Mouse (Mus musculus) kidney, adult 18-20 months (tissue): ENCODE data around the gene Pepd.

ENCODE experiments used
- DNase-seq: peaks from one replicate; pipeline ENCODE4 v3.0.0; 2021

The Pepd gene

GRCm38 (mm10) chr7:34911919-34912897 is at the start of gene Pepd:
Gene Pepd (plus strand): TSS chr7:34912379.
- DNase-seq: peak; percentile 89

GRCm38 (mm10) chr7:34867289-34867688 is 44.9 kb upstream of the Pepd start:
- no peak for DNase-seq

DNA sequence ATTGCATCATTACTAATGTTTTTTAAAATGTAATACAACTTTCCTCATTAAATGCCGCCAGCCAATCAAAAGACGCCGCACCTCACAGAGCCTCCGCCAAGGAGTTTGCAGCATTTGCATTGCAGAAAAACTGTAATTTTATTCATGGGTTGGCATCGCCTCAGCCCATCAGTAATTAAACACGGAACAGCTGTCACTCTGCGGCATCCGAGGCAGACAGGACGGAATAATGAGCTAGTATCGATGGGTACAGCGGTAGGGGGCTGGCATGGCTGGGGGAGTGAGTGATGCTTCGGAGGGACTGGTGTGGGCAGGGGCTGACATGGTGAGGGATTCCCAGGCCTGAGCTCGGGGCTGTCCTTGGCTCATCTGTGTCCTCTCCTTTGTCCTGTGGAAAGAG is 42.5 kb upstream of the Pepd start:
- DNase-seq: no peak

DNA sequence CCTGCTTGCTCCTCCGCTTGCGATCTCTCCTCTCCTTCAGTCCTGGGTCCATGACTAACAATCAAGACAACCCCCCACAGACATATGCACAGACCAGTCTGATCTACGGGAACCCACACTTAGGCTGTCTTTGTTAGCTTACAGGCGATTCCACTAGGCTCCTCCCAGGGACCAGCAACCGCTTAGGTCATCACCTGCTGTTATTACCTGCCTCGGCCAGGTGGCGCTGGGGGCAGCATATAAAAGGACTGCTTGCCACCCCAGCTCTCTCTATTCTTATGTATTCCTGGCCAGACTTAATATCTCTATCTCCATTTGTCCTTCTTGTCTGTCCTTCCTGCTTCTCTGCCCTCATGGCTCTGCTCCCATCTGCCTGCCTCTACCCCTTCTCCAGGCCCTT is 35.4 kb upstream of the Pepd start:
- peak; percentile 52 for DNase-seq

- DNase-seq: no peak
Measured at GRCm38 (mm10) chr7:34877820-34878219, 34.4 kb upstream of the Pepd start.

DNA sequence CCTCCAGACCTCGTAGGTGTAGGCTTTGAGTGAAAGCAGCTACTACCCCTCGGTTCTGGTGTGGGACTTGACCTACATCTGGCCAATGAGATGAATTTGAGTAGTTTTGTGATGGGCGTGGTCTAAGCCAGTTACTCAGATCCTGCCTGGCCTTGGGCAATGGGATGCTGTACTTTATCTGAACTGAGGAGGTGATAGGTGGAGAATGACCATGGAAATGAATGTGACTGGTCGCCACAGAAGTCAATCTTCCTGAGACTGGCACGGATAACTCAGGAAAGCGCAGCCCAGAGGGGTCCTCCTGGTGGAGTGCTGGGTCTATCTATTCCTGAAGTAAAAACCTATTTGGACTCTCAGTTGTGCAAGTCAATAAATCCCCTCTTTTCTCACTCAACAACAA is 23.7 kb upstream of the Pepd start:
- DNase-seq: no peak

DNA sequence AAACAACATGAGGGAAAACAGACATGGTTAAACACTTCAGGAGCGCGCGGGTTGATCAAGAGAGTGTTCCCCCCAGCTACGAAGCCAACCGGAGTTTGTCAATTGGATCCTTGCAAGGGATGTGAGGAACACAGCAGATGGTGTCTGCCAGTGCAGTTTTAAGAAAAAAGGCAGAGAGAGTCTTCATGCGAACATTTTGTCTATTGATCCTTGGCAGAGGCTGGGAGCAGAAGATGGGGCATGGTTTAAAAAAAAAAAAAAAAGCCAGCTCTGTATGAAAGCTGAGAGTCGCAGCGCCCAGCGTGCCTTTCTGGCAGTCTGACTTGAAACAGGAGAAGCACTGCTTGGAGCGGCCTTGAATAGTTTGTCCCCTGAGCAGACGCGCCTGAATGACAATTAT is 23.3 kb upstream of the Pepd start:
- DNase-seq: no peak

DNA sequence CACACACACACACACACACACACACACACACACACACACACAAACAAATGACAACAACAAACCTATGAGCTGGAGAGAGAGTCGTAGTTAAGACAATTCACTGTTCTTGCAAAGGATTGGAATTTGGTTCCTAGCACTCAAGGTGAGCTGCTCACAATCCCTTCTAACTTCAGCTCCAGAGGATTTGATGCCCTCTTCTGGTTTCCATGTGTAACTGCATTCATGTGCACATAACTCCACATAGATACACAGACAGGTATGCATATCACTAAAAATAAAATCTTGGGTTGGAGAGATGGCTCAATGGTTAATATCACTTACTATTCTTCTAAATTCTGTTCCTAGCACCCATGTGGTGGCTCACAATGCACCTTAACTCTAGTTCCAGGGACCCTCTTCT is 19.3 kb upstream of the Pepd start:
- no peak for DNase-seq

DNA sequence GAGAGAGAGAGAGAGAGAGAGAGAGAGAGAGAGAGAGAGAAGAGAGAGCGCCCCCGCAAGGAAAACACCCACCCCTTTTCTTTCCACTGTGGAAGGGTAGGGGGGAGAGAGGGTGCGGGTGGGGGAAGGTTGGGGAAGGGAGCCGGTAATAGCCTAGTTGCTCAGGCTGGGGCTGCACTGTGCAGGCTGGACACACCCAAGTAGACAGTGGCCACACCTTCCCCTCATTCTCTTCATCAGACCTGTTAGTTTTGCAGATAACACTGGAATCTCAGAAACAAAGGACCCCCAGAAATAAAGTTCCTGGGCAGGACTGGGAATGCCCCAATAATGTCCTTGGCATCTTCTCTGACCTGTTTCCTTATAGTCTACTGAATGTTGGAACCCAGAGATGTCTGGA is 15.7 kb upstream of the Pepd start:
- DNase-seq: no peak

DNA sequence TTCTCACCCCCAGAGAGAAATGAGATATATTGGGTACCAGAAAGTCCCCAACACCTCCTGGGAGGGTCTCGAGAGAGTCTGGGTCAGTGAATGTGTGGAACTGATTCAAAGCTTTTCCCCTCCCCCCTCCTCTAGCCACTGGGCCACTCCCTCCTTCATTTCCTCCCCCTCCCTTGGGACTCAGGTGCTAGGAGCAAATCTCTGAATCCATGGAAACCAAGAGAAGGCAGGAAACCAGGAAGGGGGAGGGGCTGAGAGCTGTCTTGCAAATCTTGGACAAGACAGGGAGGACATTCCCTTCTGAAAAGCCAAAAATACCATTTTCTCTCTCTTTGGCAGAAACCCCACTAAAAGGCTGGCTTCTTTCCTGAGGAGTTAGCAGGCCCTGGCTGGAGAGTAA is 15.1 kb upstream of the Pepd start:
- DNase-seq: no peak

GRCm38 (mm10) chr7:34910096-34911066 is 1.8 kb upstream of the Pepd start:
- no peak for DNase-seq

- DNase-seq: peak; percentile 38
Measured at GRCm38 (mm10) chr7:34913956-34914355, 1.8 kb downstream of the Pepd start.

DNA sequence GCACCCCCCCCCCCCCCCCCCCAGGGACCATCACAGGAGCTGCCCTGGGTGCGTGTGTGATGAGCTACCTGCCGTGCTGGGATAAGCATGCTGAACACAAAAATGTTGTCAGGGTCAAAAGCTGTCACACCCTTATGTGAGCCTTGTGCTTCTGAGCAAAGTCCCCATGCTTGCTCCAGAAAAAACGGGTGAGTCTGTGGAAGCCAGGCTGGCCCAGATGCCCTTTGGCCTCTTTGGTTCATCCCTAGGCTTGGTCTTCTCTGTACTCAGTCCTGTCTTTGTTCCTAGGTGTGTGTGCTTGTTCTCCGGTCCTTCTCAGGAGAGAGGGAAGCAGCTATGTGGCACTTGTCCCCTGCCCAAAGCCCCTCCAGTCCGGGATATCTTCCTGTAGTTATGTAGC is 3.4 kb downstream of the Pepd start:
- peak; percentile 48 for DNase-seq

- DNase-seq: no peak
Measured at GRCm38 (mm10) chr7:34917558-34917957, 5.4 kb downstream of the Pepd start.

GRCm38 (mm10) chr7:34917998-34918397 is 5.8 kb downstream of the Pepd start:
- no peak for DNase-seq

DNA sequence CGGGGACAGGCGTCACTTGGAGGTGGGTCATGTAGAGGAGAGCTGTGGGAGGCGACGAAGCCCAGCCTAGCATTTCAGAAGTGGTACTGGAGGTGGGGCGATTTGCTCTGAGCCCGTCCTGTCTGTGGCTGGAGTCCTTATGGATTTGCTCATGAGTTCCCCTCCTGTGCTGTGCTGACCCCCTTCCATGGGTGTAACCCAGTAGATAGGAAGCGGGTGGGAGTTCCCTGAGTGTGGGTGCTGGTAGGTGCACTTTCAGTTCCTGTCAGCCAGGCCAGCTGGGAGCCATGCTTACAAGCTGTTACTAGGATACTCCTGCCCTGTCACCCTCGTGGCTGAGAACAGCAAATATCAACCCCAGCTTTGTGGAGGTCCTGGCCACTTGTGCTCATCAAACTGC is 6.2 kb downstream of the Pepd start:
- no peak for DNase-seq

DNA sequence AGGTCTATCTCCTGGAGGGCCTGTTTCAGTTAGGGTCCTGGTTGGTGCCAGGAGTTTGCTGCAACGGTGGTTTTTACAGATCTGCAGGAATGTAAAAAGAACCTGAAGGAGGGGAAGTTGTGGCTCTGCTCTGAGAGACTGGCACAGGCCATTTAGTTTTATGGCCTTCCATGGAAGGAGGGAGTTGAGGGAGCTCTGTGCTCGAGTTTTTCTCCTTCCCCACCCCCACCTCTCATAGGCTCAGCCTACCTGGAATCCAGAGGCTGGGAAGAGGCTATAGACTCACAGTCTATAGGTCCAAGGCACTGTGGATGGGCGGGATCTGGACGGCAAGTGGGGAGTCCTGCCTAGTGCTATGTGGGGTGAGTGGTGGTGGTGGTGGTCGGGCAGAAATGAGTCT is 6.9 kb downstream of the Pepd start:
- DNase-seq: no peak

- DNase-seq: peak; percentile 60
Measured at GRCm38 (mm10) chr7:34919809-34920208, 7.6 kb downstream of the Pepd start.

- peak; percentile 76 for DNase-seq
Measured at GRCm38 (mm10) chr7:34925208-34925607, 13.0 kb downstream of the Pepd start.

DNA sequence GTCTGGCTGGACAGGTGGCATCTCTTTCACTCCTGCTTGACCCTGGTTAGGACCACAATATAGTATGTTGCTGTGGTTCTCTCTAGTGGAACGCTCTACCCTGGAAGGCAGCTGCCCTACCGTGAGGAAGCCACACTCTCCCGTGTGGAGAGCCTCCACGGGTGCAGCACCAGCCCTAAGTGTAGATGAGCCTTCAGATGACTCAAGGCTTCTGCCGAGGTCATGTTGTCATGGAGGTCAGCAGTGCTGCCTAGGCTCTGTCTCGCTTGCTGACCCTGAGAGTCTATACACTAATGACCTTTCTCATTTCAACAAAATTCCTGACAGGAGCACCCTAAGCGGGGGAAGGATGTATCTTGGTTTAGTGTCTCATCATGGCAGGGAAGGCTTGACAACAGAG is 13.8 kb downstream of the Pepd start:
- DNase-seq: no peak

- DNase-seq: no peak
Measured at GRCm38 (mm10) chr7:34929614-34930262, 17.6 kb downstream of the Pepd start.

- no peak for DNase-seq
Measured at GRCm38 (mm10) chr7:34930263-34930757, 18.1 kb downstream of the Pepd start.

DNA sequence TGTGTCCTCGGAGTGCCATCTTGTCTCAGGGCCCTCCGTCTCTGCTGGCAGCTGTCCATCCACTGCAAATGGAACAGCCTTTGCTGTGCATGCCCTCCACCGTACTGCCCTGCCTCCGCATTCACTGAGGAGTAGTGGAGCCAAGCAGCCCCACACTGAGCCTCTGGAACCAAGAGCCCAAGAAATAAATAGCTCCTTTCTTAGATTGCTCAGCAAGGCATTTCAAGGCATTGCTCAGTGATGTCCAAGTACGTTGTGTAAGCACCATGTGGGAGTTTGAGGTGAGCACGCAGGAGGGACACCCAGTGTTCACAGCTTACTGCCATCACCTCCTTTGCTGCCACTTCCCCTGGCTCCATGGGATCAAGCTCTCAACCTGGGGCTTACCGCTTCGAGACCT is 20.5 kb downstream of the Pepd start:
- DNase-seq: no peak
